Mouse (Mus musculus) intestine, embryonic 16.5 days (tissue): ENCODE measurements around the gene Kmt5a. TPM values are rescaled to one million over a fixed set of nuclear protein-coding genes. Genes with fewer than 3 reads are reported as not detected.

ENCODE experiments used
- ATAC-seq: fragments of 200-750 bp; cut with Nextera tagmentation; 2 replicates; pipeline ENCODE4 v1.8.0; 2017; ENCODE audit warnings: moderate TSS enrichment, moderate library complexity
- H3K27ac ChIP-seq: fragments of 300-500 bp; sonication (generic); 2 replicates; pipeline ENCODE4 v1.5.1; 2014; ENCODE audit warnings: mild to moderate bottlenecking, low read length
- H3K27me3 ChIP-seq: fragments of 300-500 bp; sonication (generic); replicated peaks from 2 replicates; pipeline ENCODE4 v1.6.1; 2014; ENCODE audit warnings: low read length, control low read depth, mixed read lengths; ENCODE audit not compliant: control insufficient read depth, insufficient read depth
- H3K36me3 ChIP-seq: fragments of 300-500 bp; sonication (generic); 2 replicates; pipeline ENCODE4 v1.6.1; 2014; ENCODE audit warnings: low read length, control low read depth; ENCODE audit not compliant: control insufficient read depth, insufficient read depth
- H3K4me1 ChIP-seq: fragments of 300-500 bp; sonication (generic); 2 replicates; pipeline ENCODE4 v1.6.1; 2014; ENCODE audit warnings: low read length, control low read depth, mixed read lengths; ENCODE audit not compliant: control insufficient read depth, insufficient read depth
- H3K4me2 ChIP-seq: fragments of 300-500 bp; sonication (generic); 2 replicates; pipeline ENCODE4 v1.6.1; 2014; ENCODE audit warnings: low read depth, low read length, control low read depth
- H3K4me3 ChIP-seq: fragments of 300-500 bp; sonication (generic); 2 replicates; pipeline ENCODE4 v1.5.1; 2014; ENCODE audit warnings: mild to moderate bottlenecking, low read length
- H3K9ac ChIP-seq: fragments of 300-500 bp; sonication (generic); 2 replicates; pipeline ENCODE4 v1.6.1; 2014; ENCODE audit warnings: low read depth, low read length
- H3K9me3 ChIP-seq: fragments of 300-500 bp; sonication (generic); 2 replicates; pipeline ENCODE4 v1.6.1; 2016; ENCODE audit warnings: low read length, control low read depth; ENCODE audit not compliant: control insufficient read depth
- WGBS: fragments of 180-500 bp; shearing (Covaris S2); extraction: QIAGEN DNeasy Blood & Tissue Kit; methylation state at CpG from one replicate; pipeline ENCODE4 v1.1.7; 2014; 5-methylcytosine and 5-hydroxymethylcytosine counted together
- polyA plus RNA-seq: library from polyadenylated mRNA; unstranded; fragments of >200 nt; fragmentation: Nextera tagmentation; extraction: Ambion mirVana; gene quantifications from 2 replicates; pipeline ENCODE4 v1.2.1, GENCODE M21; 2015

Kmt5a gene
- 50.6 and 54.3 TPM in 2 replicates for polyA plus RNA-seq

DNA sequence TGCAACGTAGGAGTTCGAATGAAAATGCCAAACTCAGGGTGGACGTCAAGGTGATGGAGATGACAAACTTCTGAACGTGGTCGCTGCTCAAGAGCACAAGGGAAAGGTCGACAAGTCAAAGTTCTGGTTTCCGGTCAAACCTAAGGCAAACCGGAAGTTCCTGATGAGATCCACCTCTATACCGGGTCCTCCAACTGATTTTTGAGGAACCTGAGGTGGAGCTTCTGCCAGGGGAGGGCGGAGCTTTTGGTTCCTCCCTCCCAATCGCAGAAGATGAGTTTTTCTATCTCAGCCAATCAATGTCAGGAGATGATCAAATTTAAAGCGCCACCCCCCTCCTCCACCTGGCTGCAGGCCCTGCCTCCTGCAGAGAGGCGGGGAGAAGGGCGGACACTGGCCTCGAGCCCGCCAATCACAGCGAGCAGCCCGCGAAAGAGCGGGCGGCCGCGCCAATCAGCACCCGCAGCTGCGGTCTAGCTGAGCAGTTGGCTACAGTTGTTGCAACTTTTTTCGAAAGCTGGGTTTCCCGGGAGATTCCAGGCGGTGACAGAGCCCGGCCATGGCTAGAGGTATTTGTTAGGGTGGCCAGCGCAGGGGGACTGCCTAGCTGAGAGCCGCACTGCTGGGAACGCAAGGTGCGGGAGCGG lies at the start of gene Kmt5a:
Gene Kmt5a (plus strand): TSS at position 484 of the 647 bp plus-strand sequence.
- H3K4me3 ChIP-seq = peak within 1 kb of the TSS; percentile 87
- peak within 1 kb of the TSS; percentile 91 for H3K27ac ChIP-seq
- H3K36me3 ChIP-seq = no peaks in the 10 kb centered on the region
- H3K9ac ChIP-seq = peak within 1 kb of the TSS; percentile 85
- H3K4me1 ChIP-seq = peaks cover 5% of the 10 kb centered on the region
- H3K4me2 ChIP-seq = peak within 1 kb of the TSS; percentile 96
- WGBS = under 1% methylated on average over 34 of the region's 34 CpGs
- peak; percentile 99 for ATAC-seq
- no peaks in the 10 kb centered on the region for H3K27me3 ChIP-seq
- H3K9me3 ChIP-seq = no peaks in the 10 kb centered on the region

DNA sequence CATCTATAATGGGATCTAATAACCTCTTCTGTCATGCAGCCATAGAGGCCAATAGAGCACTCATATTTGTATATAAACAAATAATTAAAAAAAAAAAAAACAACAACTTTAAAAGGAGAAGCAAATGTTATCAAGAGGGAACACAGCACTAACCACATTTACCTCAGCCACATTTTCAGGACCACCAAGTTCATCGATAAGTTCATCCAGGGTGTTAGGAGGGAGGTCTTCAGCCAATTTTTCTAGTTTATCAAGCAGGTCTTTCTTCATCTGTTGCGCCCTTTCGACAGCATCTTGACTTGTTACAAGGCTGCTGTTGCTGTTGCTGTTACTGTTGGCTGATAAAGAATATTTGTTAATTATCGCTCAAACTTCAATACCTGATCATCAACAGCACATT lies 47.3 kb upstream of the Kmt5a start:
- no peak for ATAC-seq
- Histone ChIP-seq H3K4me1 (no peaks in the 10 kb centered on the region), H3K4me2 (no peak overlapping the region), H3K27me3 (no peaks in the 10 kb centered on the region), H3K27ac (no peak overlapping the region), H3K4me3 (no peak overlapping the region), H3K9ac (no peak overlapping the region), H3K36me3 (peaks cover 13% of the 10 kb centered on the region; the same call in 1 of the 2 replicates), H3K9me3 (no peaks in the 10 kb centered on the region)
- WGBS = 96% methylated on average over 4 of the region's 4 CpGs

DNA sequence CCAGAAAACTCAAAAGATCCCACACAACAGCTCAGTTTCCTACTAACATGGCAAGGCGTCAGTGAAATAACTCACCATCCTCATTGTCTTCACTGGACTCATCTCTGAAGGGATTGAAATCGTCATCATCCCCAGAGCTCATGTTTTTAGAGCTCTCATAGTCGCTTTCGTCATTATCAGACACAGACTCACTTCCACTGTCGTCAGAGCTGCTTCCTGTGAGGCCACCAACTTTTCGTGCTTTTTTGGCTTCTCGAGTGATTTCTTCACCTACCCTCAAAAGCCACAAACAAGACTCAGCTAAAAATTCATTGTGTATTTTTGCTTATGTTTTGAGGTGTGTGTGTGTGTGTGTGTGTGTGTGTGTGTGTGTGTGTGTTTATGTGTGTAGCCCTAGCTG lies 46.0 kb upstream of the Kmt5a start:
- 89% methylated on average over 7 of the region's 7 CpGs for WGBS
- H3K36me3 ChIP-seq = peaks cover 6% of the 10 kb centered on the region; the same call in 1 of the 2 replicates
- H3K27me3 ChIP-seq = no peaks in the 10 kb centered on the region
- no peaks in the 10 kb centered on the region for H3K9me3 ChIP-seq
- ATAC-seq = no peak
- no peak overlapping the region for H3K4me2 ChIP-seq
- no peak overlapping the region for H3K4me3 ChIP-seq
- no peak overlapping the region for H3K27ac ChIP-seq
- no peak overlapping the region for H3K9ac ChIP-seq
- H3K4me1 ChIP-seq = no peaks in the 10 kb centered on the region

GRCm38 (mm10) chr5:124410808-124411207 lies 28.9 kb upstream of the Kmt5a start:
- Histone ChIP-seq H3K27me3 (no peaks in the 10 kb centered on the region), H3K36me3 (peaks cover 2% of the 10 kb centered on the region; the same call in 1 of the 2 replicates), H3K9me3 (no peaks in the 10 kb centered on the region), H3K4me3 (no peak overlapping the region), H3K4me2 (no peak overlapping the region), H3K27ac (no peak overlapping the region), H3K4me1 (no peaks in the 10 kb centered on the region), H3K9ac (no peak overlapping the region)
- 79% methylated on average over 3 of the region's 3 CpGs for WGBS
- ATAC-seq = no peak

DNA sequence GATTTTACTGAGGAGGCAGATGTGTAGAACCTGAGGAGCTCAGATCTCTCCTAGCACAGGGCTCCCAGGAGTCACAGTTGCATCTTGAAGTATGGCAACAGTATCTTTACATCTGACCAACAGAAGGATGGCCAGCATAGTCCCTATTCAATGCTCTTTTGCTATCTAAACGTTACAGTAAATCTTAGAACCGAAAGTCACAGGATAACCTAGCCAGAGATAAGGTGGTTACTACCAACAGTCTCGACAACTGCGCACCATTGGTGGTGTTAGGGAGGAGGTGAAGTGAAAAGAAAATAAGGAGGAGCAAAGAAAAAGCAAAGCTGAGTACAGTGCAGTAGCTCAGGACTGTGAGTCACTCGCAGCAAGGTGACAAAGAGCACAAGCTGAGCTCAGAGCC lies 27.6 kb upstream of the Kmt5a start:
- no peaks in the 10 kb centered on the region for H3K9me3 ChIP-seq
- peaks cover 2% of the 10 kb centered on the region; the same call in 1 of the 2 replicates for H3K36me3 ChIP-seq
- no peaks in the 10 kb centered on the region for H3K27me3 ChIP-seq
- WGBS = 89% methylated on average over 5 of the region's 5 CpGs
- no peak overlapping the region for H3K4me2 ChIP-seq
- H3K9ac ChIP-seq = no peak overlapping the region
- no peak overlapping the region for H3K4me3 ChIP-seq
- ATAC-seq = no peak
- H3K4me1 ChIP-seq = no peaks in the 10 kb centered on the region
- no peak overlapping the region for H3K27ac ChIP-seq

GRCm38 (mm10) chr5:124418903-124419302 lies 20.8 kb upstream of the Kmt5a start:
- H3K9ac ChIP-seq = no peak overlapping the region
- 87% methylated on average over 2 of the region's 2 CpGs for WGBS
- H3K4me1 ChIP-seq = no peaks in the 10 kb centered on the region
- no peak overlapping the region for H3K4me2 ChIP-seq
- no peaks in the 10 kb centered on the region for H3K27me3 ChIP-seq
- no peak for ATAC-seq
- no peak overlapping the region for H3K4me3 ChIP-seq
- H3K9me3 ChIP-seq = no peaks in the 10 kb centered on the region
- no peaks in the 10 kb centered on the region; the same call in 1 of the 2 replicates for H3K36me3 ChIP-seq
- H3K27ac ChIP-seq = no peak overlapping the region

DNA sequence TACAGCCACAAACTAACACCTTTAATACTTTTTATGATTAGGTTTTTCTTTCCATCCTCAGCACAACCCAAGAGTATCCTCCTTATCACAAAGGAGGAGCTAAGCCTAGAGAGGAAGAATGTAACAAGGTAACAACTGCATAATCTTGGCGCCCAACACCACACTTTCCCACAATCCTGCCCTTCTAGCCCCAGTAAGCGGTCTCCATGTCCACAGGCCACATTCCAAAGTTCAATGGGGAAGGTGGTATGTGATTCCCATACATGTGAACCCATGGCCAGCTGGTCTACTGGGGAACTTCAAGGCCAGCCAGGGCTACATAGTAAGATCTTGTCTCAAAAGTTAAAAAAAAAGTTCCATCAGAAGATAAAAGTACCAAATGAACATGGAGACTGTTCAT lies 17.9 kb upstream of the Kmt5a start:
- Histone ChIP-seq H3K4me1 (peaks cover 5% of the 10 kb centered on the region; the same call in 1 of the 2 replicates), H3K27ac (no peak overlapping the region), H3K36me3 (no peaks in the 10 kb centered on the region; the same call in 1 of the 2 replicates), H3K4me2 (no peak overlapping the region), H3K27me3 (no peaks in the 10 kb centered on the region), H3K4me3 (no peak overlapping the region), H3K9me3 (no peaks in the 10 kb centered on the region), H3K9ac (no peak overlapping the region)
- ATAC-seq = no peak
- WGBS = 83% methylated on average over 2 of the region's 2 CpGs

DNA sequence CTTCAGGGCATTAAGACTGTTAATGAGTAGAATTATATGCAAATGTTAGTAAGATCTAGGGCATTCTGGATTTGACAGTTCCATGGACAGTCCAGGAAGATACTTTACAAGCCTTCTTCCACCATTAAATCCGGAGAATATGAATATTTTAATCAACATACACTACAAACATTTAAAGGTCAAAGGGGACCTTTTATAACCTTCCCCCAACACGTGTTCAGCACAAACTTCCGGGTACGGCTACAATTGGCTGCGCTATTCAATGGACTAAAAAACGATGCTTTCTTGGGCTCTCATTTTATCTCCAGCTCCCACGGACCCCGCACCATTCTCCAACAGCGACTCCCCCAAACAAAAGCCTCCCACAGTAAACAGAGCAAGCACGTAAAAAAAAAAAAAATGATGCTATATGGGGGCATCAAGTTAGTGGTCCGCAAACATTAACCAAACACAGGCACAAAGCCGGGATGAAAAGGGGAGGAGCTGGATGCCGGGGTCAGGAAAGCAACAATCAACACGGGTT lies 15.5 kb upstream of the Kmt5a start:
- ATAC-seq = no peak
- H3K9ac ChIP-seq = peak overlapping the region; percentile 94
- peak overlapping the region; percentile 88 for H3K27ac ChIP-seq
- no peaks in the 10 kb centered on the region for H3K9me3 ChIP-seq
- H3K36me3 ChIP-seq = no peaks in the 10 kb centered on the region
- 1% methylated on average over 14 of the region's 14 CpGs for WGBS
- peak overlapping the region; percentile 96 for H3K4me3 ChIP-seq
- H3K27me3 ChIP-seq = no peaks in the 10 kb centered on the region
- peak overlapping the region; percentile 87 for H3K4me2 ChIP-seq
- peaks cover 5% of the 10 kb centered on the region; the same call in 1 of the 2 replicates for H3K4me1 ChIP-seq

DNA sequence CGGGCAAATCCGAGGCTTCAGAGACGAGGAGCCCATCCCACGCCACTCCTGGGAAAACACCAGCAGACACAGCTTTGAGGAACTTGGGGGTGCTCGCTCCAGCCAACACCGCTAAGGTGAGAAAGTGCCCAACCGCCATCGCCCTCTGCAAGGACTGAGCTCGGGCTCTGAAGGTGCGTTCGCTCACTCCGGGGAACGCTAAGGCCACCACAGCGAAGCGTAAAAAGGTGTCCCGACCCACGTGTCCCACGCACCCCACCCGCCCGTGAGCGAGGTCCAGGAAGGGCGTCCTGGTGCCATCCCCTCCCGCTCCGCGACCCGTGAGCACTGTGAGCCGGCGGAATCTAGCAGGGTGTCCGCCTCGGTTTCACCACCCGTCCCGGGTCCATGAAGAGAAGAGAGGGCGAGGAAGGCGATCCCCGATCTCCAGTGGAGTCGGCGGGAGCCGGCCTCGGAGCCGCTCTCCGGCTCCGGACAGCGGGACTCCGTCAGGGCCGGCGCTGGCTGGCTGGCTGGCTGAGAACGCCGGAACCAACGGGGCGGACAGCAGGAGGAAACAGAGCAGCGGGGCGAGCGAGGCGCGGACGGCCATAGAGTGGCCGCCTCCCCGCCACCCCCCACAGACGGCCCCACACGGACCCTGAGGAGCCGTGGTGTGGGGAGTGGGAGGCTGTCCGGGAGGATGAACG lies 14.9 kb upstream of the Kmt5a start:
- Histone ChIP-seq H3K27ac (peak overlapping the region; percentile 88), H3K9me3 (no peaks in the 10 kb centered on the region), H3K4me1 (peaks cover 5% of the 10 kb centered on the region; the same call in 1 of the 2 replicates), H3K27me3 (no peaks in the 10 kb centered on the region), H3K9ac (peak overlapping the region; percentile 94), H3K36me3 (no peaks in the 10 kb centered on the region), H3K4me3 (peak overlapping the region; percentile 96), H3K4me2 (peak overlapping the region; percentile 87)
- peak; percentile 54 for ATAC-seq
- under 1% methylated on average over 63 of the region's 63 CpGs for WGBS
